Mouse (Mus musculus) MN1 (cell line): Measurements from ENCODE around the gene Gsdma3.

ENCODE experiments used
- DNase-seq: peaks from one replicate; pipeline ENCODE4 v3.0.0-alpha.2; 2016; ENCODE audit warnings: low spot score

The Gsdma3 gene

GRCm38 (mm10) chr11:98625611-98626410 is at the start of gene Gsdma3, which contains the start of gene Gm12355:
TSS of gene Gsdma3 (plus strand) at chr11:98626360.
TSS of gene Gm12355 (minus strand) at chr11:98625661.
- no peak for DNase-seq

DNA sequence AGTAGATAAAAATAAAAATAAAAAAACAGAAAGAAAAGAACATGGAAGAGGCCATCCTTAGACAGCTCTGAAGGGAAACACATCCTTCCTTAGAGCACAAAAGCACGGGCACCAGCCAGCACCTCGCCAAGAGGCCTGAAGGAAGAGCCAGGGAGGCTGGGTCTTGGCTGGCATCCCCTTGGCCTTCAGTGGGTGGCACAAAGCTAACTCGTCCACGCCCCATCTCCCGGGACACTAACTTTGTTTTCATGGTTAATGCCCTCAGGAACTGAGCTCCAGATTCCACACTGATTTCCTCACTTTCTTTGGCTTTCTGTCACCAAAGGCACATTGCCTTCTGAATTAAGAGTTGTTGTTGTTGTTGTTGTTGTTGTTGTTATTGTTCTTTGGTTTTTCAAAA is 48.4 kb upstream of the Gsdma3 start:
- DNase-seq = no peak

- DNase-seq = peak; percentile 67
These were observed 45.6 kb upstream of the Gsdma3 start for GRCm38 (mm10) chr11:98580301-98581121.

DNA sequence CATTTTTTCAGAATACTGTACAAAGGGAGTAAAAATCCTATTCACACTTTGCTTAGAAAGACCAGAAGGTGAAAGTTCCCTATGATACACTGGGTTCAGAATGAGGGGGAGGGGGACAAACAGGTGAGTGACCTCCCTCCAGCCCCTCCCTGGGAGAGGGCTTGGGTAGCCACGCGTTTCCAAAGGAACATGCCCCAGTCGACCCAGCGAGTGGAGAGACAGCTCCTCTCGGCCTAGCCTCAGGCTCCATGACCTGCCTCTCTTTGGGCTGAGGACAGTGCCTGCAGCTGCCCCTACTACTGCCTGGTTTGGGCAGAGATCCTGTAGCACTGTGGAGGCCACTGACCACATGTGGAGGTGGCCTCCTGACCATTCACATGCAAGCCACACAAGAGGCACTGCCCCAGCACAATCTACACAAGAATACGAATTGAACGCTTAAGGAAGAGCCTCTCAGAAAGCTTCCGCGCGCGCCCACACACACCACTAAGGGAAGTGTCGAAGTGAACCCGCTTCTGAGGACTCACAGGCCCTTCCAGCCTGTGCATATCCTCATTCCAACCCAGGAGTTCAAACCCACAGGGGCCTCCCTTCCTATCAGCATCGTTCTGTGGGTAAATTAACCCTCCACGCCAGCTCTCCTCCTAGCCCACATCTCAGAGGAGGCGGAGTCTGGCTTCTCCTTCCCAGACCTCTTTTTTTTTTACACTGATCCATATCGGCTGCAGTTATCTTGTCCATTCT is 44.7 kb upstream of the Gsdma3 start:
- no peak for DNase-seq

- no peak for DNase-seq
These were observed 44.2 kb upstream of the Gsdma3 start for GRCm38 (mm10) chr11:98582030-98582388.

- no peak for DNase-seq
These were observed 43.5 kb upstream of the Gsdma3 start for GRCm38 (mm10) chr11:98582551-98583264.

GRCm38 (mm10) chr11:98583265-98583552 is 43.0 kb upstream of the Gsdma3 start:
- no peak for DNase-seq

GRCm38 (mm10) chr11:98583571-98583970 is 42.6 kb upstream of the Gsdma3 start:
- no peak for DNase-seq

DNA sequence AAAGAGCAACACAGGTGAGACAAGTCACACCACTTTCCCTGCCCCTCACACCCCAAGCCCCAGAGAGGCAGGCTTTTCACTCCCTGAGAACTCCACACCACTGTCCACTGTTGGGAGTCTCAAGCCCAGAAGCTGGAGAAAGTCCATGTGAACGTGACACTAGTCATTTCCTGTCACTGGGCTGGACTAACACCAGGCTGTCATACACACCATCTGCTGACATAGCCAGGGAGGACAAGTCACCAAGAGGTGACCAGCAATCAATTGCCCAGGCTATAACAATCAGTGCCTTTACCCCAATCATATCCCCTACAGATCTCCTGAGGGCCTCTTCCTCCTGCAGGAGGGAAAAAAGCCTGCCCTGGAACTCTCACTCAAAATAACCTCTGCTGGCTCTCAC is 42.0 kb upstream of the Gsdma3 start:
- DNase-seq = no peak

- DNase-seq = no peak
These were observed 41.5 kb upstream of the Gsdma3 start for GRCm38 (mm10) chr11:98584629-98585177.

GRCm38 (mm10) chr11:98586087-98586891 is 39.9 kb upstream of the Gsdma3 start:
- DNase-seq = peak; percentile 41

DNA sequence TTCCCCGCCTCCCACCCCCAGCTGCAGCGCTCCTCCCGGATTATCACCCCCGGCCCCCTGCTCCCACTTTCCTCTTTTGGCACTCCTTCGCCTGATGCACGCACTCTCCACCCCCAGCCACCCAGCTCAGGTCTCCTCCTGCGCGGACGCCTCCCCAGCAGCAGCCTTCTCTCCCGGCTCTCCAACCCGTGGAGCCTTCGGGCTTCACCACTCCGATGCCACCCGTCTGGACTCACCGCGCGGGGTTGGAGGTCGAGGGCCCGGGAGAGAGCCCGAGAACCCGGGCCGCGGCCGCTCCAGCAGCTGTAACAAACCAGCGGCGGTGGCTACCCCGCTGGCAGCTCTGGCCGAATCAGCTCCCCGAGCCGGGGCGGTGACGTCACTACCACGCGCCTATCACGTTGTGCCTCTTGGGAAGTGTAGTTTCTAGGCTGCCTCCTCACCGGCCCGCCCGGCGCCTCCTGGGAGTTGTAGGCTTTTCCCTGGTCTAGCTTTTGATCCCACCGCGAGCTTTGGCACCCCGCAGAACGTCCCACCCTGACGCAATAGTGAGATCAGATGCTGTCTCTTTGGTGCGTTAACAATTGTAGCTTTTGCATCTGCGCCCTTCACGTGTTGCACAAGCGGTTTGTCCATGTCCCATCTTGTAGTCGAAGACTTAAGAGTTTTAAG is 39.1 kb upstream of the Gsdma3 start, which contains the start of gene Ormdl3:
TSS of gene Ormdl3 (minus strand) at position 477 of the 672 bp plus-strand sequence.
- DNase-seq = peak; percentile 99

GRCm38 (mm10) chr11:98587684-98588546 is 38.2 kb upstream of the Gsdma3 start:
- DNase-seq = peak; percentile 91

- peak; percentile 43 for DNase-seq
These were observed 37.3 kb upstream of the Gsdma3 start for GRCm38 (mm10) chr11:98588833-98589281.

DNA sequence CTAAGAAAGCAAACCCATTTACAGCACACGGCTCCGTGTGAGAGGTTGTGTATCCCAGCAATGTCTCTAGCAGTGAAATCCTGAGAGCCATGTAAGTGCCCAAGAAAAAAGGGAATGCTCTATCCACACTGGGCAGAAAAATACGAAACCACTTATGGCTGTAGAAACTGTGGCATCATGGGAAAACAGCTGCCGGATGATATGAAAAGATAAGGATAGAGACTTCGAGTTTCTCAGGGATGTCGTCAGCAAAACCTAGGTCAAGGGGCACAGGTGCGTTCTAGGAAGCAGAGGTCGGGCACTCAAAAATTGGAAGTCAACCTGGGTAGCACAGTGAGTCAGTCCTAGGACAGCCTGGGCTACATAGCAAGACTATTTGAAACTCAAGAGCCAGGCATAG is 36.9 kb upstream of the Gsdma3 start:
- no peak for DNase-seq

GRCm38 (mm10) chr11:98590548-98591445 is 35.4 kb upstream of the Gsdma3 start:
- peak; percentile 33 for DNase-seq

GRCm38 (mm10) chr11:98595021-98595420 is 31.1 kb upstream of the Gsdma3 start:
- no peak for DNase-seq

- no peak for DNase-seq
These were observed 30.7 kb upstream of the Gsdma3 start for GRCm38 (mm10) chr11:98595473-98595872.
